Mouse (Mus musculus) gastrocnemius, adult 2 months (tissue): ENCODE measurements around the gene Gdf15. TPM values are rescaled to one million over a fixed set of nuclear protein-coding genes. Genes with fewer than 3 reads are reported as not detected.

Experiments
- DNase-seq: peaks from one replicate; pipeline ENCODE4 v3.0.0; 2022
- H3K27ac ChIP-seq: fragments of 200-600 bp; 2 replicates; pipeline ENCODE4 v1.8.1; 2022; ENCODE audit warnings: mild to moderate bottlenecking
- H3K4me3 ChIP-seq: fragments of 200-600 bp; 2 replicates; pipeline ENCODE4 v1.8.1; 2022; ENCODE audit warnings: mild to moderate bottlenecking, moderate library complexity
- CTCF ChIP-seq: fragments of 200-600 bp; IDR thresholded peaks from 2 replicates; pipeline ENCODE4 v1.8.1; 2022; ENCODE audit warnings: antibody characterized with exemption, mild to moderate bottlenecking, moderate library complexity
- intact Hi-C: fragments of 180-260 bp; cut with DNase I; formaldehyde crosslinking; loops from one replicate; pipeline ENCODE4 v1.15.1; 2025
- total RNA-seq, 2 experiments: library from RNA; stranded (reverse); gene quantifications; 2 replicates each; pipeline ENCODE4 v1.2.3; 2021

The Gdf15 gene
- total RNA-seq, 2 experiments from 2014 or later: 0.28 TPM; not detected in 1

GRCm38 (mm10) chr8:70634066-70634465 is 1.8 kb upstream of the Gdf15 start:
- no peak for TF ChIP-seq CTCF
- DNase-seq: peak; percentile 80
- Histone ChIP-seq H3K27ac (peak overlapping the region; percentile 56), H3K4me3 (no peak overlapping the region)
- intact Hi-C loops: no loop called here

DNA sequence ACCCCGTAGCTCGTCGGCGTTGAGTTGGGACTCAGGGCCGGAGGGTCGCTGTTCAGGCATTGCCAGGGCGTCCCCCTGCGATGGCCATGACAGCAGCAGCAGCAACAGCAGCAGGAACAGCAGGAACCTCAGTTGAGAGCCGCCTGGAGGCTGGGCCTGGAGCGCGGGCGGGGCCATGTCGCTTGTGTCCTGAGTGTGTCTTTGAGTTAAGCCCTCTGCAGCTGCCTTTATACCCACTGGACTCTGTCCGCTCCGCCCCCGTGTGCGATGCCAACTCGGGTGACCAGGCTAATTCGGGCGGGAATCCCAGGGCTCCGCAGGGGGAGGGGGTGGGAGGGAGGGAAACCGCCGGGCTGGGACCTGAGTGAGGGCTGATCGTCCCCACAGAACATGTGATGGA is 820 bp downstream of the Gdf15 start:
- TF ChIP-seq CTCF: no peak
- intact Hi-C loops: no loop called here
- peak overlapping the region; percentile 37; the same call in 1 of the 2 replicates for H3K4me3 ChIP-seq
- H3K27ac ChIP-seq: peak overlapping the region; percentile 90
- peak; percentile 57 for DNase-seq

DNA sequence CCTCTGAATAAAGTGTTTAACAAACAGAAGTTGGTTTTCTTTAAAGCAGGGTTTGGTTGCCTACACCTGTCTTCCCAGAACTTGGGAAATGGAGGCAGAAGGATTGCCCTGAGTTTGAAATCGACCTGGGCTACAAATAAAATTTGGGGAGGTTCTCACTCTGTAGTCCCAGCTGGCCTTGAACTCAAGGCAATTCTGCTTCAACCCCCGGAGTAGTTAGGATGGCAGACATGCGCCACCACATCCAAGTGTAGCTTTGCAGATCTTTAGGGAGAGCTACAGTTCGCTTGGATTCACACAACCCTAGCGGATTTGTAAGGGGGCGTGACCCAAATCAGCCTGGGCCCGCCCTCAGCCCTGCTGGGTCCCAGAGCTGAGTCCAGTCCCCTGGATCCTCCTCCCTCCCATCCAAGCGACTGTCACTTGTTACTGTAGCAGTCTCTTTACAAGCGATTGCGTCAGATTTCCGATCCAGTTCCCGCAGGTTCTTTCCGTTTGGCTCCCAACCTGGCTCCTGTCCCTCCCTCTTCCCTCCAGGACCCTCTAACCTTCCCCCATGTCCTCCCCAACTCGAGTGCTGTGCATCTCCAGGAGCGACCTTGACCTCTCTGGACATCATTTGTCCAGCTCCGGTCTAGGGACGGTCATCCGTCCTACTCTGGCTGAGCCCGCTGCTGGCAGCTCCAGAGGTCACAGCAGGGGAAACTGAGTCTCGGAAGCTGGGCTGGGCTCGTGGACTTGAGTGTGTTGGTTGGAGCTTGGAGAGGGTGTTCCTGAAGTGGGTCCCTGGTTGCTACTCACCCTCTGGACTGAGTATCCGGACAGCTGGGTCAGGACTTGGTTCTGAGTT is 1.5 kb downstream of the Gdf15 start:
- Histone ChIP-seq H3K4me3 (peak overlapping the region; percentile 37), H3K27ac (peak overlapping the region; percentile 90)
- intact Hi-C loops: loop anchor here (1.0 kb wide), 1 partner anchor 23 kb away; no protein-coding TSS in a partner anchor
- no peak for TF ChIP-seq CTCF
- DNase-seq: peak; percentile 73

- peak overlapping the region; percentile 74 for H3K4me3 ChIP-seq
- peak overlapping the region; percentile 90 for H3K27ac ChIP-seq
- intact Hi-C loops: loop anchor here (1.0 to 5.0 kb wide), 3 partner anchors 17 to 72 kb away; partner anchors contain the start of gene Iqcn
- TF ChIP-seq CTCF: no peak
- DNase-seq: peak; percentile 91
These were observed 2.4 kb downstream of the Gdf15 start for GRCm38 (mm10) chr8:70629574-70630531.

GRCm38 (mm10) chr8:70628986-70629490 is 3.2 kb downstream of the Gdf15 start:
- no peak for TF ChIP-seq CTCF
- H3K4me3 ChIP-seq: peak overlapping the region; percentile 74
- peak overlapping the region; percentile 90 for H3K27ac ChIP-seq
- no peak for DNase-seq
- intact Hi-C loops: loop anchor here (2.0 to 5.0 kb wide), 2 partner anchors 16 to 73 kb away; partner anchors contain the start of gene Iqcn

DNA sequence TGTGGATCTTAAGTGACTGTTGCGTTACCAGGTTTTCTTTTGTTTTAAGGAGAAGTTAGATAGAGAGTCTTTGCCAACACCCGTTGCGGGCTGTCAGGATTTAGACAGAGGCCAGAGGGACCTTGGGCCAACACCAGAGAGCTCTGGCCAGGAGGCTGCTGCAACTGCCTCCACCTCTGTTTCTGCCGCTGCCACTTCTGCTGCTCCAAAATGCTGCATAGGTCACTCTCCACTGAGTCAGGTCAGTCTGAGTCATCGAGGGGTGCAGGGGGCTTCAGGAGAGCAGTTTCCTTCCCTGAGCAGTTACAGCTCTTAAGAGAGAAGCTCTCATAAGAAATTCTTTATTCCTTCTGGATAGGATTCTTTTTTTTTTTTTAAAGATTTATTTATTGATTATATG is 5.2 kb downstream of the Gdf15 start:
- Histone ChIP-seq H3K27ac (no peak overlapping the region), H3K4me3 (no peak overlapping the region)
- TF ChIP-seq CTCF: no peak
- no peak for DNase-seq
- intact Hi-C loops: loop anchor here (5.0 kb wide), 1 partner anchor 75 kb away; the partner anchor contains the start of gene Iqcn

DNA sequence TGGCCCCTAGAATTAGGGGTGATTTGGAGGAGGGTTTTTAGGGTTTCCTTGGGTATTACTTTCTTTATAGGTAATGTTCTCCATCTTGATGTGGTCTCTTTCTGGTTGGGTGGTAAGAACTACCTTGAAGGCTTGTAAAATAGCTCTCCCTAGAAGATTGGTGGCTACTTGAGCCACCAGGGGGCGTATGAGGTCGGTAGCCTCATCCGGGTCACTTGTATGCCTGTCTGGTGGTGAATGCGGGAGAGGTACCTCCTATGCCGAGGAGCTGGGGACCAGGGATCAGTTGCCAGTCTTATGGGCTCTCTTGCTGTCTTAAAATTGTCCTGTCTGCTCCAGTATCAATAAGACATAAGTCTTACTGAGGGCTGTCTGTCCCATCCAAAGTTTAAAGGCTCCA is 7.2 kb downstream of the Gdf15 start:
- intact Hi-C loops: loop anchor here (5.0 kb wide), 1 partner anchor 77 kb away; the partner anchor contains the start of gene Iqcn
- DNase-seq: peak; percentile 79
- TF ChIP-seq CTCF: peak; percentile 76
- Histone ChIP-seq H3K4me3 (no peak overlapping the region), H3K27ac (no peak overlapping the region)

DNA sequence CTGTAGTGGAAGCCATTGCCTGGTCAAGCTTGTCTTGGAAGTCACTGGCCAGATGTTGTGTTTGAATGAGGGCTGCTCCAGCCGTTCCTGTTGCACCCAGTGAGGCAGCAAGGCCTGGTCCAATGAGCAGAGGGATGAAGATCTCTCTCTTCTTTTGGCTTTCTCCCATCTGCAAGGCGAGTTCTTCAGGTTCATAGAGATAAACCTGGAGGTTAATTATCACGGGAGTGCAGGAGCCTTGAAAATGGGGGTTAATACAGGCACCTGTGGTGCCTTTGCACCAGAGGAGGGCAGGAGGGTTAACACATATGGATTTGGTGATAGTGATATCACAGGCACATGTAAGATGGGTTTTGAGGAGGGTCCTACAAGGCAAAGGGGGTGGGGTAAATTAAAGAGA is 10.0 kb downstream of the Gdf15 start:
- no peak overlapping the region for H3K4me3 ChIP-seq
- intact Hi-C loops: loop anchor here (5.0 kb wide), 1 partner anchor 35 kb away; no protein-coding TSS in a partner anchor
- DNase-seq: no peak
- no peak overlapping the region for H3K27ac ChIP-seq
- no peak for TF ChIP-seq CTCF

DNA sequence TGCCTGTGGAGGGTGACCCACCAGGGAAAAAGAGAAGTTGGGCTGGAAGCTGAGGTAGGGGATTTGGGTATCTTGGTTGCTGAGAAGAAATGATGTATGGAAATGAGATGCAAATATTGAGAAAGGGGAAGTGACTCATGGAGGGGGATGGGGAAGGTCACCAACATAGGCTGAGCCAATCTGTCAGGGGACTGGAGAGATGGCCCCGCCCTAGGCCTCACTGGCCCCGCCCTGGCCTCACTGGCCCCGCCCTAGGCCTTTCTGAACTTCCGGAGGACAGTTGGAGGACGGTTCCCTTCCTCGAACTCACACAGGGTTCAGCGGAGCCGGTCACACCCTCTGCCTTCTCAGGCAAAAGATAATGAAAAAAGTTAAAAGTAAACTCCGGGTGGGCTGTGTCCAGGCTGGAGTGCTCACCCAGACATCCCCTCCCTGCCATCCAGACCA is 13.3 kb downstream of the Gdf15 start:
- H3K4me3 ChIP-seq: peak overlapping the region; percentile 33; the same call in 1 of the 2 replicates
- TF ChIP-seq CTCF: no peak
- DNase-seq: no peak
- intact Hi-C loops: no loop called here
- no peak overlapping the region for H3K27ac ChIP-seq

GRCm38 (mm10) chr8:70617985-70618384 is 14.3 kb downstream of the Gdf15 start:
- no peak for TF ChIP-seq CTCF
- intact Hi-C loops: no loop called here
- DNase-seq: no peak
- H3K4me3 ChIP-seq: peak overlapping the region; percentile 45
- peak overlapping the region; percentile 49 for H3K27ac ChIP-seq

DNA sequence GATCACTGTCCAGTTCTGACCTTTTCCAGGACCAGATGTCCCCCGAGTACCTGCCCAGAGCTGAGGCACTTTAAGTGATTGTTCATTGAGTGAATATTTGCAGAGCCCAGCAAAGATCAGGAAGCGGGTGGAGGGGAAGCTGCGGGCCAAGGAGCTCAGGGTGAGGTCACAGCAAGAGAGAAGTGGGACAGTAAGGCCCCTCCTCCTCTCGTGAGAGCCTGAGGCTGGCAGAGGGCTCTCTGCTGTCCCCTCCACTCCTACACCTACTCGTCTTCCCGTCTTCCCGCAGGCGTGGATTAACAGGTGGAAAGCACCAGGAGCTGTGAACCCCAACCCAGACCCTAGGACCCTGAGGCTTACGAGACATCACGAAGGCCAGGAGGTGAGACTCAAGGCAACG is 15.6 kb downstream of the Gdf15 start:
- Histone ChIP-seq H3K27ac (peak overlapping the region; percentile 9; the same call in 1 of the 2 replicates), H3K4me3 (peak overlapping the region; percentile 45)
- TF ChIP-seq CTCF: no peak
- no peak for DNase-seq
- intact Hi-C loops: no loop called here

- Histone ChIP-seq H3K4me3 (peak within 1 kb of the TSS; percentile 45), H3K27ac (peak within 1 kb of the TSS; percentile 35; the same call in 1 of the 2 replicates)
- no peak for TF ChIP-seq CTCF
- intact Hi-C loops: no loop called here
- no peak for DNase-seq
These were observed 16.4 kb downstream of the Gdf15 start, which contains the start of gene Lrrc25 for GRCm38 (mm10) chr8:70615894-70616293. Gene Lrrc25, plus strand, starts transcription at chr8:70616155.
